Mouse (Mus musculus): ENCODE data around the gene Gramd1a. TPM values are rescaled to one million over a fixed set of nuclear protein-coding genes. Genes with fewer than 3 reads are reported as not detected.

Gene Gramd1a
- polyA plus RNA-seq, 1 experiment: 144 TPM

DNA sequence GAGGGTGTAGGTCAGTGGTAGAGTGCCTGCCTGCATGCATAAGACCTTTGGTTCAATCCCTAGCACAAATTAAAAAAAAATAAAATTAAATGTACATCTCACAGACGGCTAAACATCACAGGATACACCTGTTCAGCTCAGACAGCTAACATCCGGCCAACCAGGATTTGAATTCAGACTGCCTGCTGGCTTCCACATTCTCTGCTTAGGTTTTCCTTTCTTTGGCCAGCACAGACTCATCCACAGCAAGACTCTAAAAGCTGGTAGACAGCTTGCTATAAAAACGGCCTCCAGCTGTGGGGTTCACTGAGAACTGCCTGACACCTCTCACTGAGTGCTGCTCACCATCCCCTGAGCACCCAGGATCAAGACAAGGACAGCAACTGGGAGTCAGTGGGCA lies 49.5 kb downstream of the Gramd1a start:
- TF ChIP-seq CTCF (IDR thresholded peaks at IDR 0.05; ENCODE audit: control insufficient read depth, insufficient read depth, low read length) (no peak), POLR2A (IDR thresholded peaks at IDR 0.05; ENCODE audit: borderline replicate concordance, control insufficient read depth, low read depth, low read length) (no peak)
- no peak overlapping the region for H3K4me3 ChIP-seq (replicated peaks; ENCODE audit: control insufficient read depth, low read depth, low read length)
- WGBS: 11% methylated on average over 3 of the region's 3 CpGs
- peaks cover under 1% of the 10 kb centered on the region; the same call in 1 of the 2 replicates for H3K4me1 ChIP-seq (ENCODE audit: control insufficient read depth, insufficient read depth, low read length)
- H3K27ac ChIP-seq (ENCODE audit: control insufficient read depth, insufficient read depth, low read depth, low read length, poor library complexity): no peak overlapping the region

DNA sequence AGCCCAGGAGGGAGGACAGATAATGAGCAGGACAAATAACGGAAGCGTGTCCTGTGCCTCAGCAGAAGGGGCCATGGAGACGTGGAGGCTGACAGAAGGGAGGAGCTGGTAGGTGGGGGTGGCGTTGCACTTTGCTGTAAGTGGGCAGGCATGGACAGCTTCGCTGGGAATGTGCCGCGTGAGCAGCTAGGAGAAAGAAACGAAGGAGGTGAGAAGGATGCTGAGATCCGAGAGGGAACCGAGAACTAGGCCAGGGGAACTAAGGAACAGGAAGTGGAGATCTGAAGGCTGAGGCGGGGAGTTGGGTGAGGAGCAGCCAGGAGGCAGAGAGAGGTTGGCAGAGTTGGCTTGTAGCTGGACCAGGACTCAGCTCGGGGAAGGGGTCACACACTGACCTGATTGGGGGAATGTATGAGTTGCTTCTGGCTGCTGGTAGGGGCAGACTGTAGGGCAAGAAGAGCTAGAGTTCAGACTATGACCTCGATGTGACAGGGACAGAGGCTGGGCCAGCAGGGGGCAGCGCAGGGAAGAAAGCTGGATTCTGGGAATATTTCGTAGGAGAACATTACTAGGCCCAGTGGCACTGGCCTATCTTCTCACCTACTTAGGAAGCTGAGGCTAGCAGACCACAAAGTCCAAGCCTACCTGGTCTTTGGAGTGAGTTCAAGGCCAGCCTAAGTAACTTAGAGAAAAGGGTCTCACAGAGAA lies 50.5 kb downstream of the Gramd1a start:
- H3K4me1 ChIP-seq (ENCODE audit: control insufficient read depth, insufficient read depth, low read length): no peaks in the 10 kb centered on the region
- WGBS: 52% methylated on average over 15 of the region's 15 CpGs
- H3K4me3 ChIP-seq (replicated peaks; ENCODE audit: control insufficient read depth, low read depth, low read length): no peak overlapping the region
- H3K27ac ChIP-seq (ENCODE audit: control insufficient read depth, insufficient read depth, low read depth, low read length, poor library complexity): no peak overlapping the region
- TF ChIP-seq POLR2A (IDR thresholded peaks at IDR 0.05; ENCODE audit: borderline replicate concordance, control insufficient read depth, low read depth, low read length) (no peak), CTCF (IDR thresholded peaks at IDR 0.05; ENCODE audit: control insufficient read depth, insufficient read depth, low read length) (peak; percentile 68)

DNA sequence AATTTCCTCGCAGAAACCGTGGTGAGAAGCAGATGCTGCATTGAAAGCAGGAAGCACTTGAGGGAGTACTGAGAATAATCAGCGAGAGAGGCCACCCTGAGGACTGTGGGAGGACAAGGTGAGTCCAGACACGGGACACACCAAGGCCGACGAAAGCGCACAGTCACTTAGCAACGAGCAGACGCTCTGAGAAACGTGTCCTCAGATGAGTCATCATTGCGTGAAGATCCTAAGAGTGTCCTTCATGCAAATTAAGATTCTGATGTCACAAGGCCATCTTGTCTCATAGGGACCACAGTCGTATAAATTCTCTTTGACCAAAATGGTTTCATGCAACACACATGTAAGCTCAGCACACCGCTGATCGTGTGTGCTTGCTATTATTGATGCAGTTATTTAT lies 54.9 kb downstream of the Gramd1a start:
- TF ChIP-seq CTCF (IDR thresholded peaks at IDR 0.05; ENCODE audit: control insufficient read depth, insufficient read depth, low read length) (no peak), POLR2A (IDR thresholded peaks at IDR 0.05; ENCODE audit: borderline replicate concordance, control insufficient read depth, low read depth, low read length) (no peak)
- no peak overlapping the region for H3K27ac ChIP-seq (ENCODE audit: control insufficient read depth, insufficient read depth, low read depth, low read length, poor library complexity)
- no peaks in the 10 kb centered on the region for H3K4me1 ChIP-seq (ENCODE audit: control insufficient read depth, insufficient read depth, low read length)
- no peak overlapping the region for H3K4me3 ChIP-seq (replicated peaks; ENCODE audit: control insufficient read depth, low read depth, low read length)
- 54% methylated on average over 14 of the region's 14 CpGs for WGBS

DNA sequence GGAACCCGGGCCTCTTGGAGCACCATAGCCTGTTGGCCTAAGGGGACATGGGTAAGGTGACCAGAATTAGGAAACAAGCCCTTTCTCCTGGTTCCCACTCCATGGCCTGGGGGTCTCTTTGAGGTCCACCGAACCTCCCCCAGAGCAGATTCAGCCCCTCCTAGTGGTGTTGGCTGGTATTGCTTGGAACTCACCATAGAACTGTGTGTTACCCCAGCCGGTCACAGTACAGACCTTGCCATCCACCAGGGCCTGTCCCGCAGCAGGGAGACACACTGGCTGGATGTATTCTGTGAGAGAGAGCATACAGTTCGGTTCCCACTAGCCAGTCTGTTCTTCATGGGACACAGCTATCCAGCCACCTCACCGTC lies 56.1 kb downstream of the Gramd1a start:
- TF ChIP-seq POLR2A (IDR thresholded peaks at IDR 0.05; ENCODE audit: borderline replicate concordance, control insufficient read depth, low read depth, low read length) (no peak), CTCF (IDR thresholded peaks at IDR 0.05; ENCODE audit: control insufficient read depth, insufficient read depth, low read length) (peak; percentile 22; the same call in 1 of the 2 replicates)
- Histone ChIP-seq H3K27ac (ENCODE audit: control insufficient read depth, insufficient read depth, low read depth, low read length, poor library complexity) (no peak overlapping the region), H3K4me3 (replicated peaks; ENCODE audit: control insufficient read depth, low read depth, low read length) (no peak overlapping the region), H3K4me1 (ENCODE audit: control insufficient read depth, insufficient read depth, low read length) (no peaks in the 10 kb centered on the region)
- WGBS: 83% methylated on average over 6 of the region's 6 CpGs

DNA sequence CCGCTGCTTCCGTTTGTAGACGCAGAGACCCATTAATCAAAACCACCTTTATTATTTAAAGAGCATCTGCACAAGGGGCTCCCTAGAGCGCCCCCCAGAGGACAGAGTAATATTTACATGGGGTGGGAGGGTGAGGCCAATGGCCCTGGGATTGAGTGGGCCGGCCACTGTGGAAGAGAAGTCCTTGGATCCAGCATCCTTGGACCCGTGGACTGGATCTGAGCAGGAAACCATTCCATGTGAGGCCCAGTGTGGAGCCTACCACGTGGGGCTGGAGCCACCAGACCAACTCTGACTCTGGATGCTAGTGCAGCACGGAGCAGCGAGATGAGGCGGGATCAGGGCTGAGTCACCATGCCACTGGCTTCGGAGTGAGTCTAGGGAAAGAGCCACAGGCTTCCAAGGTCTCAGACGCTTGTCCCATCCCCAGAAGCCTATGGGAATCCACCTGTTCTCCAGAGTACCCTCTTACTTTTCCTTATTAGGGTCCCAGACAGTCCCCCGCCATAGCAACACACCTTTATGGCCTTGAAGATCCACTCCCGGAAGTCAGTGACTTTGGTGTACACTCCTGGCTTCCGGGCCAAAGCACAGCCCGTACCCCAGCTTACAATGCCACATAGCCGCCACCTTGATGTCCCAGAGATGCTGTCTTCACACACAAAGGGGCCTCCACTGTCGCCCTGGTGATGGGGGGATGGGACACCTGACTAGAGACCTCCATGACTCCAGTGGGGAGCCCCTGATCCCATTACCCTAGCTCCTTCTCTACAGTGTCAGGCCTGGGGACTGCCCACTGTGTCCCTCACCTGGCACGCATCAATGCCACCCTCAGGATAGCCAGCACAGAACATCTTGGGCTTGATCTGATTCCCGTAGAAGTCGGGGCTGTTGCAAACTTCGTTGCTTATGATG lies 56.7 kb downstream of the Gramd1a start:
- H3K4me1 ChIP-seq (ENCODE audit: control insufficient read depth, insufficient read depth, low read length): no peaks in the 10 kb centered on the region
- no peak overlapping the region for H3K27ac ChIP-seq (ENCODE audit: control insufficient read depth, insufficient read depth, low read depth, low read length, poor library complexity)
- TF ChIP-seq CTCF (IDR thresholded peaks at IDR 0.05; ENCODE audit: control insufficient read depth, insufficient read depth, low read length) (no peak), POLR2A (IDR thresholded peaks at IDR 0.05; ENCODE audit: borderline replicate concordance, control insufficient read depth, low read depth, low read length) (no peak)
- H3K4me3 ChIP-seq (replicated peaks; ENCODE audit: control insufficient read depth, low read depth, low read length): no peak overlapping the region
- WGBS: 83% methylated on average over 22 of the region's 22 CpGs

DNA sequence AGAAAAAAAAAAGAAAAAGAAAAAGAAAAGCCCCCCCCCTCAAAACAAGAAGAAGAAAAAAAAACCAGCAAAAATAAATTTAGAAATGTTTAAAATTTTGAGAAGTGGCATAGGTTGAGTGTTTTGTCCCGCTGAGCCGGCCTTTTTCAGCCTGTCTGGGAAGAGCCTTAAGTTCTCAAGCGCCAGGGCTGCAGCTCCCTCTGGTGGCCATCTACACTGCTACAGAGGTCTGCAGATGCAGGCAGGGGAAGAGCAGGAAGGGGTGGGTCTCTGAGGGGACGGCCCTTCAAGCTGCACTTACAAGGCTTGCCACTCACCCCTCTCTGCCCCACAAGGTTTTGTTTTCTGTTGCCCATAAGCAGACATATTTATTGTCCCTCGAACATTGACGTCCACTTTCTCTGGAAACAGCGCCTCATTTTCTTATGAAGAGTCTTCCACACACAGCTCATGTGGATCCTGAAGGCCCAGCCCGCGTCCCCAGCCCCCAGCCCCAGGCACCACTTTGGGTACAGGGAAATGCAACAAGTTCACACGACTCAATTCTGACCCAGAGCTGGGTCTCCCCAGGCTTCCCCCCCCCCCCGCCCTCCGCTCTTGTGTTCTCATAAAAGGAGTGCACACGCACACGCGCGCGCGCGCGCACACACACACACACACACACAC lies 58.0 kb downstream of the Gramd1a start:
- Histone ChIP-seq H3K4me1 (ENCODE audit: control insufficient read depth, insufficient read depth, low read length) (no peaks in the 10 kb centered on the region), H3K27ac (ENCODE audit: control insufficient read depth, insufficient read depth, low read depth, low read length, poor library complexity) (no peak overlapping the region), H3K4me3 (replicated peaks; ENCODE audit: control insufficient read depth, low read depth, low read length) (no peak overlapping the region)
- WGBS: 45% methylated on average over 20 of the region's 20 CpGs
- TF ChIP-seq CTCF (IDR thresholded peaks at IDR 0.05; ENCODE audit: control insufficient read depth, insufficient read depth, low read length) (peak; percentile 96), POLR2A (IDR thresholded peaks at IDR 0.05; ENCODE audit: borderline replicate concordance, control insufficient read depth, low read depth, low read length) (no peak)

DNA sequence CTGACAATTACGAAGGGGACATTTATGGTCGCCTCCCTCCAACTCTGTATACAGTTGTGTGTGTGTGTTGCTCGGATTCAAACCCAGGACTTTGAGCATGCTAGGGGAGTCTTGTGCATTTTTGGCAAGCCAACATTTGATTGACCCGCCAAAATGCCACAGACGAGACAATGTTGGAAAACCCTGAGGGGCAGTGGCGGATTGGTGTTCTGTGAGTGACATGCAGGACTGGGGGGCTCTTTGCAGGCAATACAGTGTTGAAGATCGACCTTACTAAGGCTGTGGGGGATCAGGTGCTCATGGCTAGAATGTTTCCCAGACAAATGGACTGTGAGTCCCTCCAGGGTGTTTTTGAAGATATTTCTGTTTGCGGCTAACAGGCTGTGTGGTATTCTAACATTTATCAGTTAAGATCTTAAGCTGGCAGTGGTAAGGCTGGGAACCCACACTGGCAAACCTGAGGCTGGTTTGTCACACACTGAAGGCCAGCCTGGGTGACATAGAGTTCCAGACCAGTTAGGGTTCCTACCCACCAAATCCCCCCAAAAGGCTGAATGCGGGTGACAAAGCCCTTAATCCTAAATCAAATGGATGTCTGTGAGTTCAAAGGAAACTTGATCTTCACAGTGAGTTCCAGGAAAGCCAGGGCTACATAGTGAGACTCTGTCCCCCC lies 58.7 kb downstream of the Gramd1a start:
- TF ChIP-seq POLR2A (IDR thresholded peaks at IDR 0.05; ENCODE audit: borderline replicate concordance, control insufficient read depth, low read depth, low read length): no peak
- TF ChIP-seq CTCF (IDR thresholded peaks at IDR 0.05; ENCODE audit: control insufficient read depth, insufficient read depth, low read length): no peak
- H3K27ac ChIP-seq (ENCODE audit: control insufficient read depth, insufficient read depth, low read depth, low read length, poor library complexity): no peak overlapping the region
- WGBS: 72% methylated on average over 9 of the region's 9 CpGs

More for the DNA sequence above, 58.7 kb downstream of the Gramd1a start:
- H3K4me1 ChIP-seq (ENCODE audit: control insufficient read depth, insufficient read depth, low read length): no peaks in the 10 kb centered on the region
- no peak overlapping the region for H3K4me3 ChIP-seq (replicated peaks; ENCODE audit: control insufficient read depth, low read depth, low read length)

Data from bone marrow, adult 2 months (tissue).